Mouse (Mus musculus): ENCODE data around the gene Ap5b1. TPM values are rescaled to one million over a fixed set of nuclear protein-coding genes. Genes with fewer than 3 reads are reported as not detected.
A peak's percentile ranks its signal among the peaks of the same experiment; 100 is the strongest.

Ap5b1 gene
- polyA plus RNA-seq, 1 experiment: 4.8 TPM

- no peak for DNase-seq (ENCODE audit: low spot score)
Observed at GRCm38 (mm10) chr19:5567180-5567533, 668 bp upstream of the Ap5b1 start.

GRCm38 (mm10) chr19:5568470-5569140 is 780 bp downstream of the Ap5b1 start:
- peak; percentile 71 for DNase-seq (ENCODE audit: low spot score)

- no peak for DNase-seq (ENCODE audit: low spot score)
Observed at GRCm38 (mm10) chr19:5569521-5569920, 1.7 kb downstream of the Ap5b1 start.

- DNase-seq (ENCODE audit: low spot score): no peak
Observed at GRCm38 (mm10) chr19:5570353-5571246, 2.8 kb downstream of the Ap5b1 start.

GRCm38 (mm10) chr19:5571831-5572230 is 4.0 kb downstream of the Ap5b1 start:
- DNase-seq (ENCODE audit: low spot score): no peak

- DNase-seq (ENCODE audit: low spot score): no peak
Observed at GRCm38 (mm10) chr19:5572331-5573125, 4.7 kb downstream of the Ap5b1 start.

- no peak for DNase-seq (ENCODE audit: low spot score)
Observed at GRCm38 (mm10) chr19:5575336-5575735, 7.5 kb downstream of the Ap5b1 start.

- DNase-seq (ENCODE audit: low spot score): no peak
Observed at GRCm38 (mm10) chr19:5579971-5580370, 12.1 kb downstream of the Ap5b1 start.

- DNase-seq (ENCODE audit: low spot score): no peak
Observed at GRCm38 (mm10) chr19:5580776-5581175, 13.0 kb downstream of the Ap5b1 start.

- DNase-seq (ENCODE audit: low spot score): no peak
Observed at GRCm38 (mm10) chr19:5581995-5582394, 14.2 kb downstream of the Ap5b1 start.

- DNase-seq (ENCODE audit: low spot score): no peak
Observed at GRCm38 (mm10) chr19:5589159-5589558, 21.3 kb downstream of the Ap5b1 start.

- no peak for DNase-seq (ENCODE audit: low spot score)
Observed at GRCm38 (mm10) chr19:5591888-5592287, 24.1 kb downstream of the Ap5b1 start.

- no peak for DNase-seq (ENCODE audit: low spot score)
Observed at GRCm38 (mm10) chr19:5599224-5599623, 31.4 kb downstream of the Ap5b1 start.

GRCm38 (mm10) chr19:5601752-5602541 is 34.1 kb downstream of the Ap5b1 start, which contains the start of gene Rnaseh2c:
Rnaseh2c (plus strand) TSS chr19:5601873.
- peak; percentile 58 for DNase-seq (ENCODE audit: low spot score)

- DNase-seq (ENCODE audit: low spot score): no peak
Observed at GRCm38 (mm10) chr19:5603664-5604063, 35.8 kb downstream of the Ap5b1 start.

GRCm38 (mm10) chr19:5605126-5605525 is 37.3 kb downstream of the Ap5b1 start:
- DNase-seq (ENCODE audit: low spot score): no peak

- no peak for DNase-seq (ENCODE audit: low spot score)
Observed at GRCm38 (mm10) chr19:5606196-5606595, 38.4 kb downstream of the Ap5b1 start.

- no peak for DNase-seq (ENCODE audit: low spot score)
Observed at GRCm38 (mm10) chr19:5607705-5608410, 40.0 kb downstream of the Ap5b1 start.

- no peak for DNase-seq (ENCODE audit: low spot score)
Observed at GRCm38 (mm10) chr19:5608707-5609106, 40.9 kb downstream of the Ap5b1 start.

GRCm38 (mm10) chr19:5609171-5609546 is 41.3 kb downstream of the Ap5b1 start:
- DNase-seq (ENCODE audit: low spot score): no peak

Data from urinary bladder, adult 2 months (tissue).